Mouse (Mus musculus): Measurements from ENCODE around the gene Rnase2b.

GRCm38 (mm10) chr14:51200466-51200865 is 38.4 kb downstream of the Rnase2b start:
- TF ChIP-seq CTCF (IDR thresholded peaks at IDR 0.05; ENCODE audit: borderline replicate concordance, extremely low read depth, insufficient read depth, insufficient read length) (no peak), POLR2A (IDR thresholded peaks at IDR 0.05; ENCODE audit: borderline replicate concordance, extremely low read depth, insufficient read depth, insufficient read length, poor library complexity, severe bottlenecking) (no peak)
